Mouse (Mus musculus) kidney, postnatal 14 days (tissue): ENCODE data around the gene AI854703.
"Not testable (repeated sequence)": the region's sequence is repeated elsewhere in the genome, so short reads cannot be mapped to it uniquely, and the experiment has no call there.

Source experiments
- DNase-seq: peaks from one replicate; pipeline ENCODE4 v3.0.0; 2022; ENCODE audit warnings: mixed read lengths

AI854703 gene

GRCm38 (mm10) chr6:48620031-48620430 is 6.5 kb upstream of the AI854703 start:
- no peak for DNase-seq

DNA sequence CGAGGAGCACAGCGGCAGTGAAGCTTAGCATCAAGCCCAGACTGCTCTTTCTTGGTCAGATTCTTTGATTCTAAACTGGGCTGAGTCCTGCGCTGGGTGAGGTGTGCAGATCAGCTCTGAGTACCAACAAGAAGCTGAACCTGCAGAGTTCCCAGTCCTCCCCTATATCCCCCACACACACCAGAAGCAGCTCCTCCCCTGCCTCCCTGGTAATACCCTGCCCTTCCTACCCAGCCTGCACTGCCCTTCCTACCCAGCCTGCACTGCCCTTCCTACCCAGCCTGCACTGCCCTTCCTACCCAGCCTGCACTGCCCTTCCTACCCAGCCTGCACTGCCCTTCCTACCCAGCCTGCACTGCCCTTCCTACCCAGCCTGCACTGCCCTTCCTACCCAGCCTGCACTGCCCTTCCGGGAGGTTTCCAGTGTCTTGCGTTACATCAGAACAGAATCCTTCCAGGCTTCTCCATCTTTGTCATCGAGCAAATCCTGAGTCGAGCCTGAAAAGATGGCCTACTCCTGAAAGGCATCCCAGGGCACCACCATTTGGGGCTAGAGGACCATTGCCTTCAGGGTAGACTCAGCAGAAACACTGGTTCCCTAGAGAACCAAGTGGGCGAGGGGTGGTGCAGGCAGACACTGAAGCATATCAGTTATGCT is 4.2 kb upstream of the AI854703 start:
- not testable (repeated sequence) for DNase-seq

GRCm38 (mm10) chr6:48623460-48623859 is 3.1 kb upstream of the AI854703 start:
- DNase-seq, result no peak

DNA sequence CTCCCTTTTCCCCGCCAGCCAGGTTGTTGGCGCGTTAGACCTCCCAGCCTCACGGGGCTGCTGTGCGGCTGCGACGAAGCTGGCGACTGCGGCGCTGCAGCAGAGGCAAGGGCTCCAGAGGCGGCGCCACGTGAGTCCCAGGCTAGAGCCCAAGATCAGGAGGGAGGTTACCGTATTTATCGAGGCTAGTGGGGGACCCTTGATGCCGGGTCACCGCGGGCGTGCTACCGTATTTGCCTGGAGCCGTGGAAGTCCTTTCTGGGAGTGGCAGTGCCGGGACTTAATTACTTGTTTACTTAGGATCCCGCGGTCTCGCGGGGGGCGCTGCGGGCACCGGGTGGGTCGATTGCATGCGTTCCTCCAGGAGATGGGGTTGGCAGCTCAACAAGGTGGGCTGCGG is 420 bp downstream of the AI854703 start:
- peak; percentile 82 for DNase-seq

- peak; percentile 44 for DNase-seq
Measured at GRCm38 (mm10) chr6:48627511-48627924, 954 bp downstream of the AI854703 start.

GRCm38 (mm10) chr6:48628377-48628776 is 1.8 kb downstream of the AI854703 start:
- peak; percentile 83 for DNase-seq

GRCm38 (mm10) chr6:48628808-48629660 is 2.5 kb downstream of the AI854703 start:
- DNase-seq, result peak; percentile 55

- DNase-seq, result peak; percentile 76
Measured at GRCm38 (mm10) chr6:48629661-48630034, 3.1 kb downstream of the AI854703 start.

- no peak for DNase-seq
Measured at GRCm38 (mm10) chr6:48630831-48631230, 4.3 kb downstream of the AI854703 start.

- no peak for DNase-seq
Measured at GRCm38 (mm10) chr6:48635105-48635504, 8.5 kb downstream of the AI854703 start.

GRCm38 (mm10) chr6:48636515-48636914 is 10.0 kb downstream of the AI854703 start:
- no peak for DNase-seq

DNA sequence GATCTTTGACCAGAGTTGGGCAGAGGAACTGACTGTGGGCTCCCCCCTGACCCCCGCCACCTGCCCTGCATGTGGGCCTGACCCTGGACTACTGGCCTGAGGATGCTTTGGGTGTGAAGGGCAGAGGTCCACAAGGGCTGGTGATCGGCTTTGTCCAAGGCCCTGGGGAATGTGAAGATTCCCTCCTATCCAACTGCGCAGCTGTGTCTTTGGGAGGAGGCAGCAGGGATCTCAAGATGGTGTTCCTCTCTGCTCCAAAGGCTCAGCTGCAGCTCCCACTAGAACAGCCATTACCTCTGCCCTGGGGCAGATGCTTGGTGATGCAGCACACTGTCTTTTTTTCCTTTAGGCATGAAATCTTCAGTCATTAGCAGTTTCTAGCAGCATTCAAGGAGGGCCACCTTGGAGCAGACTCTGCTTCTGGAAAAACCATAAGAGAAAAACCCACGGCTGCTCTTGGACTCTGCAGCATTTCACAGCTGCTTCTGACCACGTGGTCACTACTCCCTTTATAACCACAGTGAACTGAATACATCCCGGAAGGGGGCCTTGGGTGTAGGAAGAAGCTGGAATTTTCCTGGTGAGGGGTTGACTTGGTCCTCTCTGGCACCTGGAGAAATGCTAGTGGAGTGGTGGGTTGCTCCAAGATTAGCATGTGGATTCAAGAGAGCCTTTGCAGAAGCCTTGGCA is 11.4 kb downstream of the AI854703 start:
- DNase-seq, result no peak

GRCm38 (mm10) chr6:48638553-48638952 is 12.0 kb downstream of the AI854703 start:
- DNase-seq, result no peak

GRCm38 (mm10) chr6:48641391-48641790 is 14.8 kb downstream of the AI854703 start:
- no peak for DNase-seq

- peak; percentile 61 for DNase-seq
Measured at GRCm38 (mm10) chr6:48642764-48643292, 16.3 kb downstream of the AI854703 start.

- peak; percentile 83 for DNase-seq
Measured at GRCm38 (mm10) chr6:48645660-48646308, 19.2 kb downstream of the AI854703 start.

DNA sequence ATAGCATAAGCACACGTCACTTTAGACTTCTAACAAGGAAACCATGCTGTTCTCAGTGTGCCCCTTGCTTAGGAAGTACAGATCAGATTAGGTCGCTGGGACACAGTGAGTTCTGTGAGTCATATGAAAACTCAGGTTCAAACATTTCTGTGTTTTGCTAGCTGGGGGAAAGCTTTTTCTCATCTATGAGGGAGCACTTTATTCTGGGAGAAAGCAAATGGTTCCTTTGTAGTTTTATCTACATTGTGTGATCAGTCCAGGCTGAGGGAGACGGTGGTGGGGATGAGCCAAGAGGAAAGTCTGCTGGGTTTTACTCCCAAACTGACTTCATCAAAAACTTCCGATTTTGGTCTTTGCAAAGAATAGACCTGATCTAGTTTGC is 19.7 kb downstream of the AI854703 start:
- no peak for DNase-seq

DNA sequence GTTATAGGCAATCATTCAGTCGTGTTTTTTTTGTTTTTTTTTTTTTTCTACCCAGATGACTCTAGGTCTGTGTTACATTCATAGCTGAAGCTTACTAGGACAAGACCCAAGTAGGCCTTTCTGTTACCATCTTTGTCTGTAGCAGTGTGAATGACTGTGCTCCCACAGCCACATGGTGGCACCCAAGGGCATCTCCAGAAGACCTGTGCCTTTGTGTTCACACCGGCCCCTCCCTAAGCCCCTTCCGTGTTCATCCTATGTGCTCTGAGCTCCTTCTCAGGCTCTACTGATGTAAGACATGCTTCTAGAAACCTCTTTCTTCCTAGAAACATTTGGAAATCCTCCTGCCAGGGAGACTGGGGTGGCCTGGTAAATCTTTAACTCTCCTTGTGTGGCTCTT is 20.4 kb downstream of the AI854703 start, which contains the start of gene Gimap8:
Gene Gimap8, plus strand, starts transcription at position 240 of the 400 bp plus-strand sequence.
- DNase-seq, result peak; percentile 84

DNA sequence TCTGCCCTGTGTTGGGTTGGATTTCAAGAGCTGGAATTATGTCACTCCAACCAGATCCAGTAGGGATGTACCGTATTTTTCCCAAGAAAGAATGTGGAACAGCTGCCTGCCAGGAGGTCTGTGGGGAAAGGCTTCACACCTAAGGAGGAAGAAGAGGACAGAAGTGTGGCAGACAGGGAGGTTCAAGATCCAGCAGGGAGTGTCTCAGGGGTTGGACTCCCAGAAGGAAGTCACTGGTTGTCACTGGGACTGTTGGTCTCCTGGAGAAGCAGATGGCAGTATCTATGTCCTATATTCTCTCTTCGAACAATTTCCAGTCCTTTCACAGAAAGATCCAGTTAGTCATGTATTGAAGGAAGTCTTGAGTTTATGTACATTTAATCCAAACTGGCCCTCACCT is 21.0 kb downstream of the AI854703 start:
- DNase-seq, result no peak

GRCm38 (mm10) chr6:48648779-48649178 is 22.2 kb downstream of the AI854703 start:
- DNase-seq, result peak; percentile 28

DNA sequence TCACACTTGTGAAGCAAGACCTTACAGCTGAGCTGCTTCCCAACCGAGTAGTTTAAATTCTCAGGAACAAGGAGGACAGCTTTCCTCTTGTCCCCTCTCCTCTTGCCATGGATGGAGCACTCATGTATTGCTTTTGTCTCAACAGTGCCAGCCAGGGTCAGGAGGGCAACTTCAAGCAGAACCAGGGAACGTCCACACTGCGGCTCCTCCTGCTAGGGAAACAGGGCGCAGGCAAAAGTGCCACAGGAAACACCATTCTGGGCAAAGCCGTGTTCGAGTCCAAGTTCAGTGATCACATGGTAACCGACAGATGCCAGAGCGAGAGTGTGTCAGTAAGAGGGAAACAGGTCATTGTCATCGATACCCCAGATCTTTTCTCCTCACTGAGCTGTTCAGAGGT is 23.5 kb downstream of the AI854703 start:
- no peak for DNase-seq

- no peak for DNase-seq
Measured at GRCm38 (mm10) chr6:48658721-48659120, 32.2 kb downstream of the AI854703 start.

DNA sequence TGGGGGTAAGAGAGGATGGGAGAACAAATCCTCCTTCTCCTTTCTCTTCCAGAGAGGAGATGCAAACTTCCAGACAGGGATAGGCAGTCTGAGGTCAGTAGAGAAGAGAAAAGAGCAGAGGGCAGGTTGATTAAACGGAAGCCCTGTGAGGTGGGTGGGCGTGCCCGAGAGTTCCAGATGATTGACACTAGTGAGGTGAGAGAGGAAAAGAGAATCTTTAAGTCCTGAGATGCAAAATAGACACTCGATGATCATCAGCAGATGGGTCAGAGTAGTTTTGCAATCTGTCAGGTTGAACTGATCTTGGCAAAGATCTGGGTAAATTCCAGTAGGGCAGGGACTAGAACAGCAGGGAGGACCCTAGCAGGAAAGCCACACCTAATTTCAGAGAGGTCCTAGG is 38.2 kb downstream of the AI854703 start:
- DNase-seq, result no peak
